Mouse (Mus musculus) lung, postnatal 14 days (tissue): Measurements from ENCODE around the gene Zfp280c.

Source experiments
- DNase-seq: peaks from one replicate; pipeline ENCODE4 v3.0.0; 2021

The Zfp280c gene

DNA sequence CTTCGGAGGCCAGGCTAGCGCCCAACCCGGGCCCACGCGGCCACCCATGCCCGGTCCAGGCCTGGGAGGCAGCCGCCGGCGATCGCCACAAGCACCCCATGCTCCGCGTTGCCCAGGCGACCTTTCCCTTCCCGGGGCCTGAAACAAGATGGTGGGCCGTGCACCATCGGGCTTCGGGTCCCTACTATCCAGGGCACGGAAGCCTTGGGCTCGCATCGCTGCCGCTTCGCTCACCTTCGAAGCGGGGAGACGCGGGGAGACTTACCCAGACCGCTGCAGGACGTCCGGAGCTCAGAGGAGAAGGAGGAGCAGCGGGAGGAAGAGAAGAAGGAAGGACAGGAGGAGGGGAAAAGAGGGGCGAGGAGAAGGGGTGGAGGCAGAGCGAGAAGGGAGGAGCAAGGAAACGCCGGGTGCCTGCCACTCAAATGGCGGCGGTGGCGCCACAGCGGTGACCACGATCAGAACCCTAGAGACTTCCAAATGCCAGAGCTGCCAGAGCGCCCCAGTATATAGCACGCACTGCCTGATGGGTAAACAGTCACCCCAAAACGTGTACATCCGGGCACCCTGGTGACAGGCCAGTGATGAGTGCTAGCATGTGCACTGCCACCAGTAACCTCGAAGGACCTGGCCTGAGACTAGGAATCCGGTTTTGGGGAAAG lies at the start of gene Zfp280c:
Gene Zfp280c, minus strand, starts transcription at position 406 of the 662 bp plus-strand sequence.
- DNase-seq, result peak; percentile 61

DNA sequence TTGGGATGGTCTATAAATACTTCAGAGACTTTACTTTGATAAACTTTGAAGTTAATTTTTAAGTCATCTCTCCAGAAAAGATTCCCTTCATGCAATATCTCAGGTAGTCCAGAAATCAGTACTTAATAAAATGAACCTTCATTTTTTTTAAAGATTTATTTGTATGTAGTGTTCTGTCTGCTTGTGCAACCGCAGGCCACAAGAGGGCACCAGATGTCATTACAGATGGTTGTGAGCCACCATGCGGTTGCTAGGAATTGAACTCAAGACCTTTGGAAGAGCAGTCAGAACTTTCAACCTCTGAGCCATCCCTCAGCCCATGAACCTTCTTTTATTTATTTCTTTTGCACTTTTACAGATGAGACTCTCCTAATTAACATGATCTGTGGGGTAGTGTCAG lies 42.7 kb upstream of the Zfp280c start:
- DNase-seq, result no peak

GRCm38 (mm10) chrX:48624054-48624420 lies 29.7 kb upstream of the Zfp280c start:
- no peak for DNase-seq

DNA sequence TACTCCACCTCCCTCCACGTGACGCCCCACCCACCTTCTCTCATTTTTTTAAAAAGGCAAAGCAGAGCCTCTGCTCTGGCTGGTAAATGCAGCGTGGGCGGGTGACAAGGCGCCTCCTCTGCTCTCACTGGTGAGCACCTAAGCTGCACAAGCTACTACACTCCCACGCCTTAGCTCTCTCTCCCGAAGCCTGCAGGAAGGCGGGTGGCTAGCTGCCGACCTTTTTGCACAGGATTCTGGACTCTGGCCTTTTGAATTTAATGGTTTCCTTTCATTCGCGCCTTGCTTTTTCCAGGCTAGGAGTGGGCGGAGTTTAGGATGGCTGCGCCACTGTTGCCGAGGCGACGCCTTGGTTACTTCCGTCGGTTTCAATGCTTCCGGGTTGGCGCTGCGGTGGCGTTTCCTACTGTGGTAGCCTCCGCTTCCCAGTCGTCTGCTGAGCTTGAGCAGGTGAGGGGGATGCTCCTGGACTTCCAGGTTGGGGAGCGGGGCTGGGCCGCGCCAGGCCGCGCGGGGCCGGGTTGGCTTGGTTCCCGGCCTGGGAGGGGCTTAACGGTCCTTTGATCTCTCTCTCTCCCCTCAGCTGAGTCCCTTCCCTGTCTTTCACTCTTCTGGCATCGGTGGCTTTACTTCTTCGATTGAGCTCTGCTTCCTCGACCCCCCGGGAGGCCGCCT lies 29.2 kb upstream of the Zfp280c start, which contains the start of gene Slc25a14:
Gene Slc25a14, plus strand, starts transcription at position 35 of the 675 bp plus-strand sequence.
- peak; percentile 72 for DNase-seq

DNA sequence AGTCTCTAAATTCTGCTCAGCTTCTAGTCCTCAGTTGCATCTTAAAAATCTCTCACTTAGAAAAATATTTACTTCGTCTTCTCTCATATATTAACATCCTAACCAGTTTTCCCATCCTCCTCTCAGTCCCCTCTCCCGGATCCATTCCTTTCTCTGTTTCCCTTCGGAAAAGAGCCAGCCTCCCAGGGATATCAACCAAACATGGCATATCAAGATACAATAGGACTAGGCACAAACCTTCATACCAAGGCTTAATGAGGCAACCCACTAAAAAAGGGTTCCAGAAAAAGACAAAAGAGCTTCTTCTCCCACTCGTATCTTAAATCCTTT lies 28.7 kb upstream of the Zfp280c start:
- DNase-seq, result no peak

- DNase-seq, result no peak
Measured at GRCm38 (mm10) chrX:48604872-48605271, 10.6 kb upstream of the Zfp280c start.

DNA sequence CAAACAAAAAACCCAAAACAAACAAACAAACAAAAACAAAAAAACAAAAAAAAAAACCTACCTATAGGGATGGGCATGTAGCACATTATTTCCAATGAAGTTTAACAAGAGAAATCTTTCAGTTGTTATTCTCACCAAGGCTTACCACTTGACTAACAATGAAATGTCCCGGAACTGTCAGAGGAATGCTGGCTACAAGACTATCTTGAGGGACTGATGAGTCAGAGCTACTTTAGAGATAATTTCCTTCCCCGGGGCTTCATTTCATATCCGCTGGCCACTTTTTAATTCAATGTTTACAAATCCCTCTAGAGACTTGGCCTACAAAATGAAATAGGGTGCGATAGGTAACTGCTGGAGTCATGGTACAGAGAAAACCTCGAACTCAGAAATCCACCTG lies 2.6 kb upstream of the Zfp280c start:
- DNase-seq, result no peak

DNA sequence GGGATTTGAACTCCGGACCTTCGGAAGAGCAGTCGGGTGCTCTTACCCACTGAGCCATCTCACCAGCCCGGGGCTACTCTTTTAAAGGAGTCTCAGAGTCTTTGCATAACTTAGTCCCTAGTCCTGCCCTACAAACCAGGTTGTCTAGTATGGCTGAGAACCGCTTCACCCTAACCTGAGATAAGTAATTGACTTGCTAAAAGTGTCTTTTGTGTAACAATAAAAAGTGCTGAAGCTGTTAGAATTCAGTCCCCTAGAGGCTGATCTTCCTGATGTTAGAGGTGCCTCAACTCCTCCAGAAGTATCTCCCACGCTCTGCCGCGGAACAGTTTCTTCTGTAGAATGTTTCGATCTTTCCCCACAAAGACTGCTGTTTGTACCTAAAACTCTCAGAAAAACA lies 1.7 kb upstream of the Zfp280c start:
- no peak for DNase-seq

- DNase-seq, result no peak
Measured at GRCm38 (mm10) chrX:48593721-48594098, 594 bp downstream of the Zfp280c start.

DNA sequence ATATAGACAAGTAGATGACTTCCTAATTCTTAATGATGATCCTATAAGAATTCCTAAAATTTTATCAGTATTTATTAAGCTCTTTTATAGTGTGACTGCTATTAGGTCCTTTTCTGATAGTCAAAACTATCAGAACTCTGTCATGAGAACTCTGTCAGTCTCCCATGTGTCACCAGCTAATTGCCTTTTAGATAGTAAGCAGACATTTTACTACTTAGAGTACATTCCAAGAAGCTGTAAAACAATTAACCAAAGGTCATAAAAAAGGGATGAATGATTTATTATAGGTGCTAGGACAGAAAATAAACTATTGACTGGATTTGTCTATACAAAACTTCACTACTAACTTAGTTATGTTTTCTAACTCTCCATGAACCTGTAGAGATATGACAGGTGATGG lies 11.0 kb downstream of the Zfp280c start:
- no peak for DNase-seq

- peak; percentile 83 for DNase-seq
Measured at GRCm38 (mm10) chrX:48532175-48532574, 62.1 kb downstream of the Zfp280c start.

DNA sequence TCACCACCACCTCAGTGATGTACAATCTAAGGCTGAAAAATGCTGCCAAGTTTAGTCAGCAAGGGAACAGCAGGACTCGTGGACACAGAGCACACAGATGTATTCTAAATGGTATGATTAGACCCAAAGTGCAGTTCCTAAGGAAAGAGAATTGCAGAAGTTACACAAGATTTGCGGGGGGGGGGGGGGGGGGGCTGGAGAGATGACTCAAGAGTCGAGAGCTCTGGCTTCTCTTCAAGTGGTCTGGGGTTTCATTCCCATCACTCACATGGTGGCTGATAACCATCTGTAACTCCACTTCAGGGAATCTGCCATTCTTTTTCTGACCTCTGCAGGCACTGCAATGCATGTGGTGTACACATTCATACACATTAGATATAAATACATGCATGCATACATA lies 67.9 kb downstream of the Zfp280c start:
- DNase-seq, result no peak

DNA sequence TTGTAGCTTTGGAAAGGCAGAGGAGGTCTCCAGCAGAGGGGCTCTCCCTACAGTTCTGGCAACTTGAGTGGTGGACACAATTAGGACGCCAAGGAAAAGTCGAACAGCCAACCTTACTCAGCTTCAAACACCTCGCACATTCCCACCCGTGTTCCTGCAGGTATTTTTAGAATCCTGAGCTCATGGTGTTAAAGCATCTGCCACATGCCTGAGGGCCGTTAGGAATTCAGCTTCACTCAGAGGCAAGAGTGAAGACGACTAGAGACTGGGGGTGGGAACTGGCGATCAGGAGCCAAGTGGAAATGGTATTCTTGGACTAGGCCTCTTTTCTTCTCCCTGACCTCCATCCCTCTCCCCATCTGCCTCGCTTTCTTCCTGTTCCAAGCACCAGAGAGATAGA lies 68.4 kb downstream of the Zfp280c start:
- no peak for DNase-seq

DNA sequence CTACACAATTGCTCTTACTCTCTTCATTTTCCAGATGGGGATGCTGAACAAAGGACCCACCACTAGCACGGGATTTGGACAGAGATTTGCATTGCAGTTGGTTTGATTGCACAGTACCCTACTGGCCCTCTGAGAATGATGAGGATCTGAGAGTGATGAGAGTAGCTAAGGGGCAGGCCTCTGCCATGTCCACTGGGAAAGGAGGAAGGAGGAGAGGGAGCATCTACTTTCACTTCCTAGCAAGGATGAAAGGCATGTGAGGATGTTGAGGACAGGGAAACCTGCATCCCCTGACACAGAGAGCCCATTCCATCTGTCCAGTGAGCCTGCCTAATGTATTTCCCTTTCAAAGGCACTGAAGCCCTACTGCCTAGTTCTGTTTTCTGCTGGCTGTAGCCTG lies 69.0 kb downstream of the Zfp280c start:
- no peak for DNase-seq

DNA sequence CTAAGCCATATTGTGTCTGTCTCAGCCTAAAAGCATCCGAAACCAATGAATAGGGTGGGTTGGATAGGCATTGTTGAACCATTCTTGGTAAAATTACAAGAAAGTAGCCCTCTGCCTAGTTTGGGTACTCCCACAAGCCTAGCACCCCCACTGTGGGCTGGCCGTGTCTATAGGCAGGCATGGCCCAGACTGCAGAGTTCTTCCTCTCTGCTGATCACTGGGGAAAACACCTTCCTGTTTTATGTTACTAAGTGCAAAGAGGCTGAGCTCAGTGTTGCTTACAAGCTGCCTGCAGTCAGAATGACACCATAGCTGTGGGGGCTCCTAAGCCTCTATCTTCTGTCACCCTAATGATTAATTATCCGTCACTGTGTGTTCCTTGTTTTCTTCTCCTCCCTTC lies 70.8 kb downstream of the Zfp280c start:
- no peak for DNase-seq

DNA sequence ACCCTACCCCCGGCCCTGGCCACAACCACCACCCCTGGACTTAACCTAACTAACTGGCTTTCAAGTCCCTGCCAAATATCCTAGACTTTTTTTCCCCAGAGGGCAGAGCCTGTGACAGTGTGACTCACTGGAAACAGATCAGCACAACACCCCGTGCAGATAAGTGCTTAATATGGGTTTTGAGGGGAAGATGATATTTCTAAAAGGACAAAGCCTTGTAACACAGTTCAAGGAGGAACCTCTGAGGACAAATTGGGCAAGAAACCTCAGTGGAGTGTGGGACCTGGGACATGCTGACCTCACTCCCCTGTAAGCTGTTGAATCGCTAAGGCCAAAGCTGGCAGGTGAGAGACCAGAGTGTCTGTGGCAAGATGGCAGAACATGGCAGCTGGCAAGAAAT lies 72.7 kb downstream of the Zfp280c start:
- no peak for DNase-seq

DNA sequence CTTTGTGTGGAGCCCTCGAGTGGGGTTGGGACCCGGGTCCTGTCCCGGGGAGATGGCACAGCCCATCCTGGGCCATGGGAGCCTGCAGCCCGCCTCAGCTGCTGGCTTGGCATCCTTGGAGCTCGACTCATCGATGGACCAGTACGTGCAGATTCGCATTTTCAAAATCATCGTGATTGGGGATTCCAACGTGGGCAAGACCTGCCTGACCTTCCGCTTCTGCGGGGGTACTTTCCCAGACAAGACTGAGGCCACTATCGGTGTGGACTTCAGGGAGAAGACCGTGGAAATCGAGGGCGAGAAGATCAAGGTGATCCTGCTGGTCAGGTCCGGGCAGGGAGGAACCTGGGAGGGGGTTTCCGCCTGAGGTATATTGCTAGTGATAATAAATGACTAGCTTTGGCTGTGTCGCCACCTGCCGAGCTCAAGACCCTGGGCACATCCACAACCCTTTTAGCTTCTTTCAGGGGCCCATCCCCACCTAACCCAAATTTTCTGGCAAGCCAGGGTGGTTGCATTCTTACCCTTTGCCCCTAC lies 74.7 kb downstream of the Zfp280c start:
- no peak for DNase-seq

DNA sequence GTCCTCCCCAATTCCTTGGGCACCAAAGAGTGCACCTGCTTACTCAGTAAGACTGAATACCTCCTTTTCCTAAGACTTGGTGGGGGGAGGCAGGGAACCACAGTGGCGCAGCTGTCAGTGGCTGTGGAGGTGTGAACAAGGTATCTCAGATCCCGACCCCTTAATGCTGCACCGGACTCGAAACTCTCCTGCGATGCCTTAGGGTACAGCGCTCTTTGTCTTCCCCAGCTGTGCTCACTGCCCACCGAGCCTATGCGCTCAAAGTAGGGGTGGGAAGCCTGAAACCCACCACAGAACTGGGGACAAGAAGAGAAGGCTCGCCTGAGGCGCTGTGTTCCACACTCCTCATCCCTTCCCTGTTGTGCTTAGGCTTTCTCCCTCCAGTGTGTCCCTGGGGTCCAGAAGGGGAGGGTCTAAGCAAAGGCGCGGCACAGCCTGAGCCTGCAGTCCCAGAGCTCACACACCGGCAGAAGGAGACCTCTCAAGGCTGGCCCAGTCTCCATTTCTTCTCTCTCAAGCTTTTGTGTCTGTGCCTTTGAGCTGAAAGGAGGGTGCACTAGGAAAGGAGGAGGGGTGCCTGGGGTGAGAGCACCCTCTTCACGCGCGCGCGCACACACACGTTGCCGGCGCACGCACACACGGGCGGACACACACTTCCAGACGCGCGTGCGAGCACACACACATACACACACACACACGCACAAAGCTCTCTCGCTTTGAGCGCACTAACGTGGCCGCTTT lies 75.3 kb downstream of the Zfp280c start, which contains the start of gene Rab33a:
Gene Rab33a, plus strand, starts transcription at position 478 of the 741 bp plus-strand sequence.
- DNase-seq, result no peak

DNA sequence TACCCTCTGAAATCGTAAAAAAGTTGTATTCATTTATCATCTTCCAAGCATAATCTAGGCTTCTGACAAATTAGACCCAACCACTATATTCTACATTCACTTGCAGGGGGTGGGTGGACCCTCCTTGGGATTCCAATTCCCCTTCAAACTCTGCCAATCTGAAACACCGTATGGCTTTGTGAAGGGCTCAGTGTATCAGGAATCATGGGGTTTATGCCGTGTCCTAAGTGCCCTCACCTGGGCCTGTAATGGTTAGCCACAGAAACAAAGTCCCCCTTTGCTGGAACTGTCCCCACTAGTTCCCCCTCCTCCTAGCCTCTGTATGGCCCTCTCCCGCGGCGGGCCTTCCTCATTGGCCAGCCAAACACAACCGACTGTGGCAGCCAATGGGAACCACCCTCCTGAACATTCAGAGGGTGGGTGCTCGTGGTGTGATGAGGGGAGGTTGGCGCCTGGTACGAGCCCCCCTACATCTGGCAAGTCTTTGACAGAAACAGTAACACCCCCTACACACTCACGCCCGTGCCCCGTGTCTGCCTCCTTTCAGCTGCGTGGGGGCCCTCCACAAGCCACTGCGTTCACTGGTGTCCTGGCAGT lies 76.0 kb downstream of the Zfp280c start:
- DNase-seq, result no peak

- DNase-seq, result no peak
Measured at GRCm38 (mm10) chrX:48513824-48514223, 80.5 kb downstream of the Zfp280c start.

GRCm38 (mm10) chrX:48513166-48513807 lies 81.0 kb downstream of the Zfp280c start, which contains the start of gene Aifm1:
Gene Aifm1, minus strand, starts transcription at chrX:48513563.
- peak; percentile 89 for DNase-seq

DNA sequence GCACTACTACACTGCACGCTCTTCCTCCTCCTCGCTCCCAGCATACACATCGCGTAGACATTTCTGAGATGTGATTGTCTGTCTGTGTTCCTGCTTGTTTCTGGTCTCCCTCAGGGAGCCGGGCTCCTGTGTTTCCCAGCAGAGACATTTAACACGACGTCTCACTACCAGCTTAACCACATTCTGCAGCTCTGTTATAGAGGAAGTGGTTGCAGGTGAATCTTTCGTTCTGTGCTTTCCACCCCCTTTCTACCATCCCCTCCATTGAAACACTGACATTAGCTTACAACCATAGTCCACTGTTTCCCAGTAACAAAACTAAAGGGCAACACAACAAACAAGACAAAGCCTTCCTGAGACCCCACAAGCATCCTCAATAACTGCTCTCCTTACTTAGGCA lies 100.5 kb downstream of the Zfp280c start:
- DNase-seq, result no peak
